Mouse (Mus musculus): ENCODE measurements around the gene Usb1.
"Not testable (repeated sequence)": the region's sequence is repeated elsewhere in the genome, so short reads cannot be mapped to it uniquely, and the experiment has no call there.

Gene Usb1

GRCm38 (mm10) chr8:95374429-95374828 is 42.3 kb downstream of the Usb1 start:
- no peak for DNase-seq (ENCODE audit: low read depth, low spot score)

GRCm38 (mm10) chr8:95375374-95375930 is 43.4 kb downstream of the Usb1 start:
- no peak for DNase-seq (ENCODE audit: low read depth, low spot score)

- no peak for DNase-seq (ENCODE audit: low read depth, low spot score)
Observed at GRCm38 (mm10) chr8:95376309-95376999, 44.4 kb downstream of the Usb1 start.

GRCm38 (mm10) chr8:95377101-95377500 is 45.0 kb downstream of the Usb1 start:
- DNase-seq (ENCODE audit: low read depth, low spot score): no peak

DNA sequence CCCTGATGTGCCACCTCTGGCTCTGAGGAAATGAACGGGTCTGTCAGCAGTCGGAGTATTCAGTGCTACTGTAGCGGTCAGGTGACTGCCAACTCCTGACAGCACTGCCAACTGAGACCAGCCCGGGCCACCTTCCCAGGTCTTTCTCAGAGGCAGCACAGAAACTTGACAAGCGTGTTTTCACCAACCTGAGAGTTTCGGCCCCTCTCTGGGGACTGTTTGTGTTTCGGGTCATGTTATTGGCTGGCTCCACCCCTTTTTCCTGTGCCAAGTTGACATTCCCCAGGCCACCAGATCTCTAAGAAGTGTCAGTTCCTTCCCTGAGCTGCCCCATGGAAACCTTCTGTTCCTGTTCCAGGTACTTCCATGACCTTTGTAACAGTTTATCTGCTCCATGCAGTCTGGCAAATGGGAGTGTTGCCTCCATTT is 45.8 kb downstream of the Usb1 start:
- DNase-seq (ENCODE audit: low read depth, low spot score): no peak

- not testable (repeated sequence) for DNase-seq (ENCODE audit: low read depth, low spot score)
Observed at GRCm38 (mm10) chr8:95378928-95379327, 46.8 kb downstream of the Usb1 start.

- no peak for DNase-seq (ENCODE audit: low read depth, low spot score)
Observed at GRCm38 (mm10) chr8:95380953-95381352, 48.9 kb downstream of the Usb1 start.

GRCm38 (mm10) chr8:95381595-95381994 is 49.5 kb downstream of the Usb1 start:
- no peak for DNase-seq (ENCODE audit: low read depth, low spot score)

GRCm38 (mm10) chr8:95384501-95384900 is 52.4 kb downstream of the Usb1 start:
- no peak for DNase-seq (ENCODE audit: low read depth, low spot score)

DNA sequence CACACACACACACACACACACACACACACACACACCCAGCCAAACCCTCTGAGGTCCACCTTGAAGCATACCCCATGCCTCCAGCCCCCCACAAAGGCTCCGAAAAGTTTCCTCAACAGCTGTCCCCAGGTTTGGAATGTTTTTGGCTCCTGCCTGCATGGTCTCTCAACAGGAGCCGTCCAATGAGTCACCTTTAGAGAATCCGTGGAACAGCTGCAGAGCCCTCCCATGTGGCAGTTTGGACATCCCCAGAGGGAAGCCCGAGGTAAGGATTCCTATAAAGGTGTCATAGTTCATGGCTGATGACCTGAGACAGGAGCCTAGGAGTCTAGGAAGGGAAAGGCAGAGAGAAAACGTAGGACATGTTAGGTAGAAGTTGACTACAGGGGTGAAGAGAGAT is 54.0 kb downstream of the Usb1 start:
- no peak for DNase-seq (ENCODE audit: low read depth, low spot score)

GRCm38 (mm10) chr8:95387221-95387620 is 55.1 kb downstream of the Usb1 start:
- no peak for DNase-seq (ENCODE audit: low read depth, low spot score)

GRCm38 (mm10) chr8:95387936-95388335 is 55.9 kb downstream of the Usb1 start:
- DNase-seq (ENCODE audit: low read depth, low spot score): no peak

- DNase-seq (ENCODE audit: low read depth, low spot score): no peak
Observed at GRCm38 (mm10) chr8:95390312-95390711, 58.2 kb downstream of the Usb1 start.

DNA sequence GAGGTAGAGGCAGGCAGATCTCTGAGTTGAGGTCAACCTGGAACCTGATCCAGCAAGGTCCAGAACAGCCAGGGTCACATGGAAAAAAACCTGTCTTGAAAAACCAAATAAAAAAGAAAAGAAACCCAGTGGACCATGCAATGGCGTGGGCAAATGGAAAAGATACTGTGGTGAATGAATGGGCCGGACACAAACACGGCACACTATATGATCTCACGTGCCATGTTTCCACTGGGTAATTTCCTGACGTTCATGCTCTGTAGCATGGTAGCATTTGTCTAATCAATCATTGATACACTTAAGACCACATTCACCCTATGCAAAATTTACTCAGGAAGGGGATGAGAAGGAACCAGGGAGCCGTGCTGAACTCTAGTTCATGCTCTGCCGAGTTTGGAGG is 59.0 kb downstream of the Usb1 start:
- no peak for DNase-seq (ENCODE audit: low read depth, low spot score)

GRCm38 (mm10) chr8:95392604-95393003 is 60.5 kb downstream of the Usb1 start:
- DNase-seq (ENCODE audit: low read depth, low spot score): no peak

DNA sequence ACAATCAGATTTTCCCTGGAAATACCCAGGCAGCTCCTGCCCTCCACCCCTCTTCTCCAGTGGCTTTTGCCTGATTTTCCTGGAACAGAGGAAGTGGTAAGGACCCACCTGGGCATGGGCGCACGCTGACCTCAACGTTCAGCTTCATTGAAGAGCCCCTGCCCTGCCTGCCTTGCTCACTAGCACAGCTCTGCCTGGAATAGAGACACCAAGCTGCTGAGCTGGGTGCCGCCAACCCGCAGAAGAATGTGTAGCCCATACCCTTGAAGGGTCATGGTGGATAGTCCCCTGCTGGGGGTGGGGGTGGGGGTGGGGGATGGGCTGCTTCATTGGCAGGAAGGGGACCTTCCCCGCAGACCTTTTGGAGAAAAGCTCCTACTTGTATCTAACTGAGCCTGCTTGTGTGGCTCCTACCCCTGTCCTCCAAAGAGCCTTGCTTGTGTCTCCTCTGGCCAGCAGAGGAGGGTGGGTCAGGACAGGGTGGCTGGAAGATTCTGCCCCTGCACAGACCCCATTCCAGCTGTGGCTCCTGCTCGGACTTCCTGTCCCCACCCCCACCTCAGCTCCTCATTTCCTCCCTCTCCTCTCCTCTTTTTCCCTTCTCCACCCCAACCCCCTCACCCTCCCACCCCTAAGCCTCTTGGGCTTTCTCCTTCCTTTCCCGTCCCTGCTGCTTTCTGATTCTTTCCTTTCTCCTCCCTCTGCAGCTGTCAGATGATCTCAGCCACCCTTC is 63.3 kb downstream of the Usb1 start:
- DNase-seq (ENCODE audit: low read depth, low spot score): peak; percentile 63

DNA sequence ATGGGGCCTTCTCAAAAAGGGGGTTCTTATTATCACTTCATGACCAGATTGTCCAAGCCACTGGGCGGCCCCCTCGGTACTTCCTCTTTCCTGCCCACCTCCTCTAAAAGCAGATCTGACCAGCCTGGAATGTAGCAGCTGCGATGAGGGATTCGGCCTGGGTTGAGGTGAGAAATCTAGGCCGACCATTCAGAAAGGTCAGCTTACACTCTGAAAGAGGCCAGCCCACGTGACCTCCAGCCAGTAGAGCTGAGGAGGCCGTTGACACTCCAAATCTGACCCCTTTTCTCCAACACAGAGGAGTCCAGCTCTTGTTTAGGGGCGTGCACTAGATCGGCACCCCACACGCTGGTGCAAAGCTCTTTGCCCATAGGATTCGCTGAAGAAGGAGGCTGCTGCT is 64.7 kb downstream of the Usb1 start:
- DNase-seq (ENCODE audit: low read depth, low spot score): no peak

Measured in ES-CJ7 (cell line).